ENCODE assay signal across 7 mouse cellular contexts in the genomic region with DNA sequence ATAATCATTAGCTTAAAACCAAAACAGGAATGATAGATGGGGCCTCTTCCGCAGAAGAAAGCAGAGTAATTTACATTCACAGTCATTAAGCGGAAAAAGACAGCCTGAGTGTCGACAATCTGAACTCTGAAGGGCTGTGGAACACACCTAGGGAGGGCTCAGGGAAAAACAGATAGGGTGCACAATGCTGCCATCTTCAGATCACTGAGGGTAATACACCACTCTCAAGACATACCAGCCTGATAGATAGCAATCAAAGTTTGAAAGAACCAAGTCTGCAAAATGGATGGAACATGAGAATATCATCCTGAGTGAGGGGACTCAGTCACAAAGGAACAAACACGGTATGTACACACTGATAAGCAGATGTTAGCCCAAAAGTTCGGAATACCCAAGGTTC.
DNase-seq lines count a peak whose midpoint lies in the region; ATAC-seq and TF ChIP-seq lines count a peak whose summit lies in the region.

No protein-coding gene starts in this region.

- no peak overlapping the region for H3K4me3 ChIP-seq in ES-Bruce4 (ENCODE audit: low read depth, low read length)
- no peak overlapping the region for H3K4me3 ChIP-seq in hindbrain, embryonic 13.5 days

- no peaks in the 10 kb centered on the region for H3K4me1 ChIP-seq in ES-Bruce4 (ENCODE audit: control insufficient read depth, insufficient read depth, low read length)
- H3K4me1 ChIP-seq in hindbrain, embryonic 13.5 days (replicated peaks) = no peaks in the 10 kb centered on the region; the same call in 1 of the 2 replicates

- H3K27ac ChIP-seq in ES-Bruce4 (ENCODE audit: insufficient read depth, low read length) = no peak overlapping the region
- no peak overlapping the region for H3K27ac ChIP-seq in hindbrain, embryonic 13.5 days

- WGBS in hindbrain, embryonic 13.5 days = 10% methylated on average over 5 of the region's 5 CpGs

- ATAC-seq in hindbrain, embryonic 13.5 days (ENCODE audit: low FRiP score) = peak; percentile 84

- H3K9me3 ChIP-seq in ES-Bruce4 (replicated peaks; ENCODE audit: control insufficient read depth, insufficient read depth, low read length, poor library complexity, severe bottlenecking) = no peaks in the 10 kb centered on the region
- peaks cover 5% of the 10 kb centered on the region; the same call in 1 of the 2 replicates for H3K9me3 ChIP-seq in hindbrain, embryonic 13.5 days

- no peak overlapping the region for H3K4me2 ChIP-seq in hindbrain, embryonic 13.5 days

- no peak overlapping the region for H3K9ac ChIP-seq in ES-Bruce4 (ENCODE audit: low read depth, poor library complexity, severe bottlenecking)
- H3K9ac ChIP-seq in hindbrain, embryonic 13.5 days = no peak overlapping the region

- peak; percentile 66 for DNase-seq in R1 (ENCODE audit: low read depth, low spot score)
- DNase-seq in embryo, embryonic 9.5 days (ENCODE audit: extremely low spot score) = peak; percentile 52
- peak; percentile 61 for DNase-seq in layer of hippocampus, adult 9-10 months (ENCODE audit: low spot score)
- peak; percentile 24 for DNase-seq in lung, postnatal 14 days
- peak; percentile 33 for DNase-seq in right cerebral cortex, postnatal 25 days

- TF ChIP-seq CTCF in ES-Bruce4 (IDR thresholded peaks at IDR 0.05; ENCODE audit: low read depth, low read length) = peak; percentile 9

- no peaks in the 10 kb centered on the region; the same call in 1 of the 2 replicates for H3K27me3 ChIP-seq in ES-Bruce4 (ENCODE audit: control insufficient read depth, insufficient read depth, low read length, poor library complexity, severe bottlenecking)
- no peaks in the 10 kb centered on the region for H3K27me3 ChIP-seq in hindbrain, embryonic 13.5 days

- no peak for TF ChIP-seq EP300 in ES-Bruce4 (IDR thresholded peaks at IDR 0.05; ENCODE audit: insufficient read depth, low read depth, low read length)

- no peak for TF ChIP-seq POLR2A in ES-Bruce4 (IDR thresholded peaks at IDR 0.05; ENCODE audit: insufficient read depth, low read length)

- no peaks in the 10 kb centered on the region for H3K36me3 ChIP-seq in ES-Bruce4 (ENCODE audit: control insufficient read depth, insufficient read depth, low read length, poor library complexity, severe bottlenecking)
- H3K36me3 ChIP-seq in hindbrain, embryonic 13.5 days = no peaks in the 10 kb centered on the region
